Mouse (Mus musculus): ENCODE results near the gene Ano6.
"Not testable (repeated sequence)": the region's sequence is repeated elsewhere in the genome, so short reads cannot be mapped to it uniquely, and the experiment has no call there.

Gene Ano6

GRCm38 (mm10) chr15:95817501-95817900 is 26.9 kb downstream of the Ano6 start:
- in situ Hi-C loops (cut with MboI; ENCODE audit: unreplicated experiment in 2 of 2) = no loop called here

- in situ Hi-C loops (cut with MboI; ENCODE audit: unreplicated experiment in 2 of 2) = no loop called here
Observed at GRCm38 (mm10) chr15:95819249-95820035, 28.8 kb downstream of the Ano6 start.

GRCm38 (mm10) chr15:95820142-95820541 is 29.5 kb downstream of the Ano6 start:
- in situ Hi-C loops (cut with MboI; ENCODE audit: unreplicated experiment in 2 of 2) = no loop called here

DNA sequence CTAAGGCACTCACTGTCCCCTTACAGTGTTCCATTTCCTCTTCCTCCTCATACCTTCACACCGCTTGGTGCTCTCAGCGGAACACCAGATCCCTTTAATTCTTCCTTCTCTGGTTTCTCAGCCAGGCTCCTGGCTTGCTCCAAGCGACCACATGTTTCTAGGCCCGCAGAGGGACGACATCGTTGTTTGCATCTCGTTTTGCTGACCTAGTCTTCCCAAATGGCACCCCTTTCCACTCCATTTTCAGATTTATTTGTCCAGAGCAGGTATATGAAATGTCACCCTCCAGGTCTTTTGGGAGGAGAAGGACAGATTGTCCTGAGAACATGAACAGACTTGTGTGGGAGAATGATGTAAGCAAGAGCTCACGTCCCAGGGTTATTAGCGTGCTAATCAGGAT is 30.0 kb downstream of the Ano6 start:
- in situ Hi-C loops (cut with MboI; ENCODE audit: unreplicated experiment in 2 of 2) = no loop called here

GRCm38 (mm10) chr15:95822099-95822498 is 31.5 kb downstream of the Ano6 start:
- in situ Hi-C loops (cut with MboI; ENCODE audit: unreplicated experiment in 2 of 2) = no loop called here

DNA sequence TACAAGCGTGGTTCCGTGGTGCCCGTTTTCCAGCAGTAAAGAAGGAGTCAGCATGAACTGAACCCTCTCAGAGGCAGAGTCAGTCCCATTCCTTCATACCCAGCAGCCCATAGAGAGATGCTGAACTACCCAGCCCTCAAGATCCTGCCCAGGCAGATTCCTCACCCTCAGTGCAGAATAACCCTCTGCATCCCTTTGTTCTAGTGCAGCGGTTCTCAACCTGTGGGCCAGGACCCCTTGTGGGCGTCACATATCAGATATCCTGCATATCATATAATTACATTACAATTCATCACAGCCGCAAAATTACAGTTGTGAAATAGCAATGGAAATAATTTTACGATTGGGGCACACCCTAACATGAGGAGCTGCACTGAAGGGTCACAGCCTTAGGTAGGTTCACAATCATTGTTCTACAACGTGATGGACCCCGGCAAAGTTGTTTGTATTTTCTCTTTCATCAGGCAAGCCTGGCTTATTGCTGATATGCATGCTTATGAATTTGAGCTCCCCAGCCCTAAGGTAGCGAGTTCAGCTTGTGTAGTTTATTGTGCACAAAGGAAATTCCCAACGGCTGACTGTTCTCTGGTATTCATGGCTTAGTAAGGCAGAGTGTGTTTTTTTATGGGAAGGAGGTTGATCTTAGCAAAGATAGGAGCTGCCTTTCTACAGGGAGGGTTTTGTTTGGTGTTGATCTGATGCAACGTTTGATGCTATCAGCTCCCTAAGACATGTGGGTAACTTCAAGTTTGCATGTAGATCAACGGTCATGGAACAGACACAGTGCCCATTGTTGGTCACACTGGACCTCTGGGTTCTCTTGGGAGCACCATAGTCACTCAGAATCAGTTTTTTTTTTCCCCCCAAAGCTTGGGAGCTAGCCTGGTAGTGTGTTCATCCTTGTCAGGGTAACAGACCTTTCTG is 33.0 kb downstream of the Ano6 start:
- in situ Hi-C loops (cut with MboI; ENCODE audit: unreplicated experiment in 2 of 2) = no loop called here

DNA sequence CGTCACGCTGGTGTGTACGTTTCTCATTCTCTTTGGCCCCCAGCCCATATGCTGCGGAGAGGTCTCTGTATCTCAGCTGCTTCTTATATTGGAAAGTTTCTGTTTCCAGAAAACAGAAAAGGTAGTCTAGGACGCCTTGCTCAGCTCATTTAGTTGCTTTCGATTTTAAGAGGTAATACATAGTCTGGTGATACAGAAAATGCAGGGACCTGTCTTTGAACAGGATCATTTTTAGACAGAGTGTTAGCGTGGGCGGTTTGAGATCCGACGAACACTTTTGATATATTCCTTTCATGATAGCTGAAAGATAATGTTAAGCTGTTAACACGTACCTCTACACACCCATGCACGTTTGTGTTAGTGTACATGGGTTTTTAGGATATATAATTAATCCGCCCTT is 35.9 kb downstream of the Ano6 start:
- in situ Hi-C loops (cut with MboI; ENCODE audit: unreplicated experiment in 2 of 2) = no loop called here

DNA sequence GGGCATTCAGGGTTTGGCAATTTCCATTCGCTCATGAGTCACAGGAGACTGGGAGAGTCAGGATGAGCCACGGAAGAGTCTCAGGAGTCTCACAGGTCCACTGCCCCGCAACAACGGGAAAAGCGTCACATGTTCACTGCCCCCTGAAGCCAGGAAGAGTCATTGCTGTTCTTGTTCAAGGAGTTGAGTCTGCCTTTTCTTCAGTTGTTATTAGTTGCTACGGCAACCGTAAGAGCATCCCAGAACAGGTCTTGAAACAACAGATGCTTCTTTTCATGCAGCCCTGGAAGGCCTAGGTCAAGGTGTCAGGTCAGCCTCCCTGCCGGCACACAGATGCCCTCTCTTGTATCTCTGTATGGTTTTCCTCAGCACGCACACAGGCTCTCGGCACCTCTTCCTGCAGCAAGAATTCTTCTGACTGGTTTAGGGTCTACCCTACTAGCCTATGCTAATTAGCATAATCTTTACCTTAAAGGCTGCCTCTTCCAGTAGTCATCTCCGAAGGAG is 36.9 kb downstream of the Ano6 start:
- in situ Hi-C loops (cut with MboI; ENCODE audit: unreplicated experiment in 2 of 2) = no loop called here

DNA sequence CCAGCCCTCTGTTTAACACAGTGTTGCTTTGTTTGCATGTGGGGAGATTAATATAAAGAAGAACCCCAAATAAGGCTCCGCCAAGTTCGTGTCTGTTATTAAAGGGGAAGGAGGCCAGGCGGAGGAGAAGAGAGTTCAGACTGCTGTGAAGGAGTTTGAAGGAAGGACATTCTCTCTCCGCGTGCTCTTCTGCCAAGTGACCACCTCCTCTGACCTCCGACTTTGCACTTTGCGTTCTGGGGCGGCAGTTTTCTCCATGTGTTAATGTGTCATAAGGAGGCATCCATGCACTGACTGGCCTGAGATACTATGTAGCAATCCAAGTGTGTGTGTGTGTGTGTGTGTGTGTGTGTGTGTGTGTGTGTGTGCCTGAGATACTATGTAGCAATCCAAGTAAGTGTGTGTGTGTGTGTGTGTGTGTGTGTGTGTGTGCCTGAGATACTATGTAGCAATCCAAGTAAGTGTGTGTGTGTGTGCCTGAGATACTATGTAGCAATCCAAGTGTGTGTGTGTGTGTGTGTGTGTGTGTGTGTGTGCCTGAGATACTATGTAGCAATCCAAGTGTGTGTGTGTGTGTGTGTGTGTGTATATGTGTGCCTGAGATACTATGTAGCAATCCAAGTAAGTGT is 37.5 kb downstream of the Ano6 start:
- in situ Hi-C loops (cut with MboI; ENCODE audit: unreplicated experiment in 2 of 2) = not testable (repeated sequence)

DNA sequence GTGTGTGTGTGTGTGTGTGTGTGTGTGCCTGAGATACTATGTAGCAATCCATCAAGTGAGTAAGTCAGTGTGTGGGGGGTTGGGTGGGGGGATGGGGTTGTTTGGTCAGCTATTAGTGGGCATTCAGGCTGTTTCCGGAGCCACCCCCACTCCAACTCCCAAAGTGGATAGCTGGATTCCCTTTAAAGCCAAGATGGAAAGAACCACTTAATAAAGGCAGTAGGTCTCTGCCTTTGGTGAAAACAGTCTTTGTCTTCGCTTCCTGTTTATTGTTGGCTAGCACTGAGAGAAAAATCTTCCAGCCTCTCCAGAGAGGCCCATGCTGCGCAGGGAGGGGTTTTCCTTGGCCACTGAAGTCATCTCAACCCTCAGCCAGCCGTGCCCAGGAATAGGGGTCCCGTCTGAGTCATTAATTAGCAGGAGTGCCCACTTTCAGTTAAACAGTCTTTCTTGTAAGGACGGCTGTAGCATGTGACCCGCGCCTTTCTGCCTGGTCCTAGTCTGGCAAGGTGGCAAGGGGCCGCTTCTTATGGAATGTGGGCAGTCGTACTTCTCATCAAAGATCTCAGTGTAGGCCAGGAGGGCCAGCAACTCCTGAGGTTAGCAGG is 38.1 kb downstream of the Ano6 start:
- in situ Hi-C loops (cut with MboI; ENCODE audit: unreplicated experiment in 2 of 2) = no loop called here

DNA sequence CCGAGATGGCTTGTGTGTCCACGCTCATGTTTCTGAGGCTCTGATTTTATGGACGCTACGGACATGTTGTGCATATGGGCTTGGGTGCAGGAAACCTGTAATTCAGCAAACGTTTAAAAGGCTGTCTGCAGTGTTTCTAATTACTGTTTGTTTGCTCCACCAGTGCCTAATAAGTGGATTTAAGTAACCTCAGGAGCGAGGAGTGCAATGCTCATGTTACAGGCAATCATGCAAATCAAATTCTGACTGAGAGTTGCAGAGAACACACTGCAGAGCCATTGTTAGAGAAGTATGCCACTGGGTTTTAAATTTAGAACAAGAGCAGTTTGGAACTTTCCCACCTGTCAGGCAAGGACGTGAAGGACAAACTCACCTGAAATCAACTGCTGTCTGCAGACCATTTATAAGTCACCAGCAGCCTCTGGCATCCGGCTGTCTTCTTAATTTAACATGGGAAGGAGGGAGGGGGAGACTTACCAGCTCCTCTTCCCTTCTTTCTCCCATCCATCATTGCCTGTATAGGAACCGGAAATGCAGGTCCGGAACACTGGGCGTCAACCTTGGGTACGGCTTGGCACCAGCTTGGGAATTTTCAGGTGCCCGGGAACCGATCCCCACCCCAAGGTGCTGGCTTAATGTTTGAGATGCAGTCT is 39.0 kb downstream of the Ano6 start:
- in situ Hi-C loops (cut with MboI; ENCODE audit: unreplicated experiment in 2 of 2) = no loop called here

- in situ Hi-C loops (cut with MboI; ENCODE audit: unreplicated experiment in 2 of 2) = no loop called here
Observed at GRCm38 (mm10) chr15:95830206-95830560, 39.5 kb downstream of the Ano6 start.

DNA sequence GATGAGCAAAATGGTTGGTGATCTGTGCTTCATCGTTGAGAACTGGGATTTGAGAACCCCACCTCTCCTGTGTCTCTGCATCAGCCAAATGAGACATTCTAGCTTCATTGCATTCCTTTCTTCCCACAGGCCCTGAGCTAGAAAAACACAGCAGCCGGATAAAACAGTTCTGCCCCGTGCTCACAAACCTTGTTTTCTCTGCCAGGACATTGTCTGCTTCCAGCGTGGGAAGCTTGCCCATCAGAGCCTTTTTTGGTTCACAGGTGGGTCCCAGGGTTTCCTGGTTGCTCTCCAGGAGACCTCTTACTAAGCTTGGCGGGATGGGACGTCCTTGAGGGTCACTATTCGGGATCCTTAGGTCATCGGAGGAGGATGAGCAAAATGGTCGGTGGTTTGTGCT is 42.6 kb downstream of the Ano6 start:
- in situ Hi-C loops (cut with MboI; ENCODE audit: unreplicated experiment in 2 of 2) = no loop called here

DNA sequence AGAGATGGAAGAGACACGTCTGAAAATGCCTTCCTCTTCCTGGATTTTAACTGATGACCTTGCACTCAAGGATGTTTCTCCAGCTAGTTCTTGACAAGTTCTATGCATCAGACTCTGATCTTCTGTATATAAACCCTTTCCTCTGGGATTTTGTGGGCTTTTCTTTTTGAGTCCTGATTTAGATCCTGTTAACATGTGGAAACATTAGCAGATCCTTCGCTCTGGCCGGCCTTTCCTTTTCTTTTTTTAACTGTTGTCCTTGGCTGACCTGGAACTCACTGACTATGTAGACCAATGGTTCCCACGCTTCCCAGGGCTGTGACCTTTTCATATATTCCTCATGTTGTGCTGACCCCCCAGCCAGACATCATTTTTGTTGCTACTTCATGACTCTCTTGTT is 45.4 kb downstream of the Ano6 start:
- in situ Hi-C loops (cut with MboI; ENCODE audit: unreplicated experiment in 2 of 2) = no loop called here

GRCm38 (mm10) chr15:95836646-95837434 is 46.2 kb downstream of the Ano6 start:
- in situ Hi-C loops (cut with MboI; ENCODE audit: unreplicated experiment in 2 of 2) = no loop called here

DNA sequence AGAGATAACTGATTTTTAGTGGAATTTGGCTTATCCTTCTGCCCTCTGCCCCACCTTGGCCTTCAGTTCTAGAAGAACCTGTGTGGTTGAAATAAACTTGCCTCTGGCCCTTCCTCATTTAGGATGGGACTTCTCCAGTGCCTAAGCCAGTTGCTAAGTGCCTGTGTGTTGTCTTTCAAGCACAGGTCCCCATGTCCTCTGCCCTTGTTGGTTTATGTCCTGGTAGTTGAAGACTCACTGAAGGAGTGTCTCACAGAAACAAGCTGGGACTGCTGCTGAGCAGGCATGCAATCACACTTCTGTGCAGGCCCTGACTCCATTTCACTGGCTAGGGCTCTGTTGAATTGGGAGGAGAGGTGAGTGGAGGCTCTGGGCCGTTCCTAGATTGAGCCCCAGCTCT is 46.9 kb downstream of the Ano6 start:
- in situ Hi-C loops (cut with MboI; ENCODE audit: unreplicated experiment in 2 of 2) = no loop called here

- in situ Hi-C loops (cut with MboI; ENCODE audit: unreplicated experiment in 2 of 2) = no loop called here
Observed at GRCm38 (mm10) chr15:95838171-95839020, 47.8 kb downstream of the Ano6 start.

- in situ Hi-C loops (cut with MboI; ENCODE audit: unreplicated experiment in 2 of 2) = no loop called here
Observed at GRCm38 (mm10) chr15:95839789-95840188, 49.1 kb downstream of the Ano6 start.
